Mouse (Mus musculus): Measurements from ENCODE around the gene Bdp1. TPM values are rescaled to one million over a fixed set of nuclear protein-coding genes. Genes with fewer than 3 reads are reported as not detected.

Gene Bdp1
- total RNA-seq, 1 experiment from 2014 or later = 61.8 TPM

DNA sequence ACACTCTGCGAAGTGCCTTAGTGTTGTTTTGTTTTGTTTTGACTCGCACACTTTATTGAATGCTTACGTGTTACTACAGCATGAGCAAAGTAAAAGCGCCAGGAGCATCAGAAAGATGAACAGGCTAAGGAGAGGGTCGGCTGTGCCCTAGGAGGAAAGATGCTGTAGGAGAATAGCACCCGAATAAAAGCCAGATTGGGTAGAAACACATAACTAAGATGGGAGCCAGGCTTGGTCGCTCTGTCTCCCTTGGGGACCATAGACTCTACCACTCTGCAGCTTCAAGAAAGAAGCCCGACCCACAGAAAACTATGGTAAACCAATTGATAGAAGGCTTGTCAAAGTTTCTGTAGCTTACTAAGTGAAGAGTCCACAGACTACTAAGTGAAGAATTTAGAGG is 87.9 kb downstream of the Bdp1 start:
- ATAC-seq (replicated peaks in 1 of 2; ENCODE audit: insufficient read depth in 1 of 2, low FRiP score in 2 of 2, low TSS enrichment in 1 of 2, low read depth in 1 of 2, poor library complexity in 2 of 2, severe bottlenecking in 2 of 2) = peak; percentile 5 to 10; a peak in 1 of 4 replicates

DNA sequence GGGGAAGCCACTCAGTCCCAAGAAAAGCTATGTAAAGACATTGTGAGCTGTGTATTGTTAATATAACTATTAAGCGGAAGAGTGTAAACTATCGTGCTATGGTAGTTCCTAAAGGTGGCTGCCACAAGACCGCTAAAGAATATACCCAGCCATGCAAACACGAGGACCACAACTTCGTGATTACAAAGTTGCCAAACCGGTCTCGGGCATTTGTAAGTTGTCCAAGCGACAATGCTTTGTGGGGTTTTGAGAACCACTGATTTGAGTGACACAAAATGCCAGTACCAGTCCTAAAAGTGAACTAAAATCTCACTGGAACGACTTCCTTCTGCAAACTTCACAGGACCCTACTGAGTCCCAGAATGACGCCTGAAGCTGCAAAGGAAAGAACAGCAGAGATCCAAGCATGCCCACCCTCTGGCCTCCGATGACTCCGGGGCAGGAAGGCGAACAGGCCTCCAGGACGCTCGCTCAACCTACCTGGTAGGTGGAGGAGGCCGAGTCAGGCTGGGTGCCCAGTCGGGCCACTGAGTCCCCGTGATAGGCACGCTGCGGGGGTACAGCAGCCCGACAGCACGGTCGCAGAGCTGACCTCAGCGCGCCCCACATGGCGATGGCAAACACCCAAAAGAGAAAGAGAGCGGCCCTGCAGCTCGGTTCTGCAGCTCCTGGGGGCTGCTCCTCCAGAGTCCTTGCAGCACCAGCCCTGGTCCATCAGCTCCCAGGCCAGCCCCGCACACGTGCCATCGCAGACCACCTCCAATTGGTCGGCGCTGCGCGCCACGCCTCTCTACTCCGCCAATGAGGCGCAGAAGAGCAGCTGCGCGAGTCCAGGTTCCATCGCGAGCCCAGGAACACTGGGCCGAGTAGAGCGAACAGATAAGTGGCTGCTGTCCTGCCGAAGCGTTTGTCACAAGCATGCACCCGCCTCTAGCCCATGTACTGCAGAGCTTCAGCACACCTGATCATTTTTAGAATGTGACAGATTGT is 88.7 kb downstream of the Bdp1 start, which contains the start of gene Mccc2:
TSS of gene Mccc2 (minus strand) at position 734 of the 990 bp plus-strand sequence.
- ATAC-seq (replicated peaks in 1 of 2; ENCODE audit: insufficient read depth in 1 of 2, low FRiP score in 2 of 2, low TSS enrichment in 1 of 2, low read depth in 1 of 2, poor library complexity in 2 of 2, severe bottlenecking in 2 of 2) = peak; percentile 100

DNA sequence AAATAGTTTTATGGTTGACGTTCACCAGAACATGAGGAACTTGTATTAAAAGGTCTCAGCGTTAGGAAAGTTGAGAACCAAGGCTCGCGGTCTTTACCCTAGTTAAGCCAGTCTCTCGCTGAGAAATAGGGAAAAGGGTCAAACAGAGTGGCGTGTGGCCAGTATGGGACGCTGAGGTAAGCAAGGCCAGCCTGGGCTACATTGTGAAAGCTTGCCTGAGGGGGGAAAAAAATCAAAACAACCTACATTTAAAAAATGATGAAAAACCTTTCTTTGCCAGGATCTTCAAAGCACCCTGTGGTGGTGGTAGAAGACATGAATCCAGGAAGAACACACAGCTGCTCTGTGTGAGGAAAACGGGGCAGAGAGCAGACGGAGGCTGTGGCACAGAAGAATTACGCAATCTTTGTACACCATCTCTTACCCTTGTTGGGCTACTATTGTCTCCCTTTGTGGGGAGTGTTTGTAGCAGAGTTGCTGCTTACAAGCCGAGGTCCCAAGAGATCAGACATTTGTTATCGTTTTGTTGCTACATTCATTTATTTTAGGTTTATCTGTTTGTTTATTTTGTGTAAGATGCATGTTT is 97.9 kb downstream of the Bdp1 start:
- no peak for ATAC-seq (replicated peaks in 1 of 2; ENCODE audit: insufficient read depth in 1 of 2, low FRiP score in 2 of 2, low TSS enrichment in 1 of 2, low read depth in 1 of 2, poor library complexity in 2 of 2, severe bottlenecking in 2 of 2)

DNA sequence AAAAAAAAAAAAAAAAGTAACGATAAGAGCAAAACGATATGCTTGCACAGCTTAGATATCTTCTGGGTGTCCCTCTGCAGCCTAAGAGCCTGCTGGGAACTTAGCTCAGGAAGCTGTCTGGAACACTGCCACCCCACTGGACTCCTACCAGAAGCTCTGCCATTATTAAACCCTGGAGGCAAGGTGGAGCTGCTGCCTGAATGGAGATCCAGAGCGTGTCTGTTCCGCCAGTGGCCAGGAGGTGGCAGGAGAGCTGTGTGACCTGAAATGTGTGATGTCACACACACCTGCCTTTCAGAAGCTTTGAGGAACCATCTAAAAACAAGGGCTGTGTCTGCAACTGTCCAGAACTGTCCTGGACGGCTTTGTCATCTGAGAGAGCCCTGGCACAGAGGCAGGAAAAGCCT is 102.1 kb downstream of the Bdp1 start:
- peak; percentile 97 to 98 for ATAC-seq (replicated peaks in 1 of 2; ENCODE audit: insufficient read depth in 1 of 2, low FRiP score in 2 of 2, low TSS enrichment in 1 of 2, low read depth in 1 of 2, poor library complexity in 2 of 2, severe bottlenecking in 2 of 2)

DNA sequence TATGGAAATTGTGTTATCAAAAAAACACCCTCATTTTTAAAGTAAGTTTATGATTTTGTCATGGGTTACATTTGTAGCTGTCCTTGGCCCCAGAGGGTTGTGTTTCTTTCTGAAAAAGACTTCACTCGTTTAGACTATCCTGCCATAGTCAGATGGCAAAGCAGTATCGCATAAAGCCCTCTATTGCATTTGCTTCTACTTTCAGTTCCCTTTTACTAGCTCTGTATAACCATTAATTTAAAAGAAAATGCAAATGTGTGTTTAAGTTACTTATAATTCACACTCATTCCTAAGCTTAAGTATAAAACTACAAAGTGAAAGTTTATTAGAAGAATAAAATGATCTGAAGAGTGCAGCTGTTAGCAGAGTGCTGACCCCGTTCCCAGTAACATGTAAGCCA is 104.8 kb downstream of the Bdp1 start:
- no peak for ATAC-seq (replicated peaks in 1 of 2; ENCODE audit: insufficient read depth in 1 of 2, low FRiP score in 2 of 2, low TSS enrichment in 1 of 2, low read depth in 1 of 2, poor library complexity in 2 of 2, severe bottlenecking in 2 of 2)

DNA sequence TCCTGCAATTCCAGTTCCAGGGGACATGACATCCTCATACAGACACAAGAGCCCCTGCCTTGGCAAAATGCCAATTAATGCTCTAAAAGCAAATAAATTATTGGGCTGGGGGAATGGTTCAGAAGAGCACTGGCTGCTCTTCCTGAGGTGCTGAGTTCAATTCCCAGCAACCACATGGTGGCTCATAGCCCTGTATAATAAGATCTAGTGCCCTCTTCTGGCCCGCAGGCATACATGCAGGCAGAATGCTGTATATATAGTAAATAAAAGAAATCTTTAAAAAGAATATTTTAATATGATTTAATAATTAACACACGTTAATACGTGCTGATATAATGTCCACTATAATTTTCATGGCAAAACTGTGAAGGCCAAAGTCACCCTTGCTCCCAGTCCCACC is 105.8 kb downstream of the Bdp1 start:
- ATAC-seq (replicated peaks in 1 of 2; ENCODE audit: insufficient read depth in 1 of 2, low FRiP score in 2 of 2, low TSS enrichment in 1 of 2, low read depth in 1 of 2, poor library complexity in 2 of 2, severe bottlenecking in 2 of 2) = no peak

DNA sequence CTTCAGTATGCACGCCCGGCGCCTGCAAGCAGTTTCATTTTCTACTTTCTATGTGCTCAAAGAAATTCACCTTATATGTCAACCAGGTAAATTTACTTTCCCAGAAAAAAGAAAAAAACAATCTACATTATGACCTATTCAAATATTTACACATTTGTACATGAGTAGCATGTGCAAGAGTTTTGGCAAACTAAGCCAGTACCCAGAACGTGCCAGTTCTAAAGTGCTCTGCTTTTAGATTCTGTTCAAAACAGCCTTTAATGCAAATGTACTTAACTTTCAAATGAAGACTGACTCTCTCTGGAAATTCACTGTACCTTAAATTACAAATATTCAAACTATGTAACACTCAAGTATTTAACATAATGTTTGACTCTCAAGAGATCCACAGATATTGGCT is 114.3 kb downstream of the Bdp1 start:
- no peak for ATAC-seq (replicated peaks in 1 of 2; ENCODE audit: insufficient read depth in 1 of 2, low FRiP score in 2 of 2, low TSS enrichment in 1 of 2, low read depth in 1 of 2, poor library complexity in 2 of 2, severe bottlenecking in 2 of 2)

DNA sequence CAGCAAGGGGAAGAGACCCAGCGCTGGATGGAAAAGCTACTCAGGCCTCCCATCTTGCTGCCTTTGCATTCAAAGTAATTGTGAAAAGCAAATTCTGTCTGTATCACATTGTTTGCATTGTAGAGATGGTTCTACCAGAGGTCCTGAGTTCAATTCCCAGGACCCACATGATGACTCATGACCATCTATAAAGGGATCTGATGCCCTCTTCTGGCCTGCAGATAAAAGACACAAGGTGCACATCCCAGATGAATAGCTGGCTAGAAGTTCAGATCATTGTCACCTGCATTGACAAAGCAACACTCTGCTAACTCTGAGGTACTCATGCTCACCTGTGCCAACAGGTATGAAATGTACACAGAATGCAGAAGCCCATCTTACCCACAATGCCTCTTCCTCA is 120.5 kb downstream of the Bdp1 start:
- ATAC-seq (replicated peaks in 1 of 2; ENCODE audit: insufficient read depth in 1 of 2, low FRiP score in 2 of 2, low TSS enrichment in 1 of 2, low read depth in 1 of 2, poor library complexity in 2 of 2, severe bottlenecking in 2 of 2) = no peak

DNA sequence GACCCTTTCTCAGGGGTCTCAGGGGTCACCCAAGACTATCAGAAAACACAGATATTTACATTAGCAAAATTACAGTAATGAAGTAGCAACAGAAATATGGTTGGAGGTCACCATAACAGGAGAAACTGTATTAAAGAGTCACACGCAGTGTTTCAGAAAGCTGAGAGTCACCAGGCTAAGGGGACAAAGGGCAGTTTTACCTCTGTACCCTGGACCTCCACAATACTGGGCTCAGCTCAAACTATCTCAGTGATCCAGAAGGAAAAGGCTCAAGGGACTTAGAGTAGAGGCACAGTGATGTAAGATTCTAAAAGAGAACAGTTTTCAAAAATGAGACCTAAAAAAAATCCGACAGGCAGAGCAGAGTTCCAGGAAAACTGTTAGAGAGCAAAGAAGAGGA is 124.5 kb downstream of the Bdp1 start:
- no peak for ATAC-seq (replicated peaks in 1 of 2; ENCODE audit: insufficient read depth in 1 of 2, low FRiP score in 2 of 2, low TSS enrichment in 1 of 2, low read depth in 1 of 2, poor library complexity in 2 of 2, severe bottlenecking in 2 of 2)

DNA sequence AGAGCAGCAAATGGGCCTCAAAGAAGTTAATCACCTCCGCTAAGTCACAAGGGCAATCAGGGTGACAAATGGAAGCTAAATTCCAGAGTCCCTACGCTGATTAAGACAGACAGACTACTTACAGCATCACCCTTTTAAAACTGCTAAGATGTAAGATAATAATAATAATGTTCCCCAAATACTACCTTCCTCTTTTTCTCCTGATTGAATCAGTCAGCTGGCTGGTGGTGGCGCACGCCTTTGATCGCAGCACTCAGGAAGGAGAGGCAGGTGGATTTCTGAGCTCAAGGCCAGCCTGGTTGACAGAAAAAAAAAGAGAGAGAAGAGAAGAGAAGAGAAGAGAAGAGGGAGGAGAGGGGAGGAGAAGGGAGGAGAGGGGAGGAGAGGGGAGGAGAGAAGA is 133.8 kb downstream of the Bdp1 start:
- no peak for ATAC-seq (replicated peaks in 1 of 2; ENCODE audit: insufficient read depth in 1 of 2, low FRiP score in 2 of 2, low TSS enrichment in 1 of 2, low read depth in 1 of 2, poor library complexity in 2 of 2, severe bottlenecking in 2 of 2)

Other genes starting within 250 kb of the Bdp1 start
- not detected in 2 replicates for gene Cartpt, start 203.0 kb downstream of the Bdp1 start, total RNA-seq (2017)
- 33.9 and 34.1 TPM in 2 replicates for gene Mccc2, start 88.4 kb downstream of the Bdp1 start, total RNA-seq (2017)
- 73.1 and 77.2 TPM in 2 replicates for gene Serf1, start 3.9 kb upstream of the Bdp1 start, total RNA-seq (2017)
- 39.0 and 54.3 TPM in 2 replicates for gene Smn1, start 20.8 kb upstream of the Bdp1 start, total RNA-seq (2017)
- 11.8 and 13.9 TPM in 2 replicates for gene Naip2, start 98.0 kb upstream of the Bdp1 start, total RNA-seq (2017)
- gene Naip5, start 142.3 kb upstream of the Bdp1 start, total RNA-seq (2017) = 20.8 and 21.6 TPM in 2 replicates
- gene Naip6, start 213.6 kb upstream of the Bdp1 start, total RNA-seq (2017) = 2.6 and 5.3 TPM in 2 replicates